Mouse (Mus musculus): ENCODE data around the gene Gm7075.
"Not testable (repeated sequence)": the region's sequence is repeated elsewhere in the genome, so short reads cannot be mapped to it uniquely, and the experiment has no call there.

The Gm7075 gene

DNA sequence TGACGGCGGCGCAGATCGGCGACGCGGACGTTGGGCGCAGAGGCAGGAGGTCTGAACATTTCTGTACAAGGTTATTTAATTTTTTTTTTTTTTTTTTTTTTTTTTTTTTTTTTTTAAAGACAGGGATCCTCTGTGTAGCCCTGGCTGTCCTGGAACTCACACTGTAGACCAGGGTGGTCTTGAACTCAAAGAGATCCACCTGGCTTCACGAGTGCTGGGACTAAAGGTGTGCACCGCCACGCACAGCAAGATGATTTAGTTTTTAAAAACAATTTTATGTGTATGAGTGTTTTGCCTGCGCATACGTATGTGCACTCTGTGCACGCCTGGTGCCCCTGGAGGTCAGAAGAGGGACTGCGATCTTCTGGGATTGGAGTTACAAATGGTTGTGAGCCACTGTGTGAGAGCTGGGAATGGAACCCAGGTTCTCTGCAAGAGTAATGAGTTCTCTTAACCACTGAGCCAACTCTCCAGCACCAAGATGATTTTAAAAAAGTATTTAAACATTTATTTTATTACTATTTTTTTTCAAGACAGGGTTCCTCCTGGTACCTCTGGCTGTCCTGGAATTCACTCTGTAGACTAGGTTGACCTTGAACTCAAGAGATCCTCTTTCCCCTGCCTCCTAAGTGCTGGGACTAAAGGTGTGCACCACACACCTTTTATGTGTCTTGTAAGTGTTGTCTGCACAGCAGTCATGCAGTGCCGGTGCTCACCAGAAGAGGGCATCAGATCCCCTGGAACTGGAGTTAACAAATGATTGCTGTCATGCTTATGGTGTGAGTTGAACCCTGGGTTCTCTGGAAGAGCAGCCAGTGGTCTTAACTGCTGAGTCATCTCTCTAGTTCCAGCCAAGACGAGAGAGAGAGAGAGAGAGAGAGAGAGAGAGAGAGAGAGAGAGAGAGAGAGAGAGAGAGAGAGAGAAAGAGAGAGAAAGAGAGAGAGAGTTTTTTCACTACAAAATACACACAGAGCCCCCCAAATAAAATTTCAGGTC is at the start of gene Gm7075:
Gm7075 (minus strand) TSS at position 51 of the 997 bp plus-strand sequence.
- DNase-seq: peak; percentile 67

DNA sequence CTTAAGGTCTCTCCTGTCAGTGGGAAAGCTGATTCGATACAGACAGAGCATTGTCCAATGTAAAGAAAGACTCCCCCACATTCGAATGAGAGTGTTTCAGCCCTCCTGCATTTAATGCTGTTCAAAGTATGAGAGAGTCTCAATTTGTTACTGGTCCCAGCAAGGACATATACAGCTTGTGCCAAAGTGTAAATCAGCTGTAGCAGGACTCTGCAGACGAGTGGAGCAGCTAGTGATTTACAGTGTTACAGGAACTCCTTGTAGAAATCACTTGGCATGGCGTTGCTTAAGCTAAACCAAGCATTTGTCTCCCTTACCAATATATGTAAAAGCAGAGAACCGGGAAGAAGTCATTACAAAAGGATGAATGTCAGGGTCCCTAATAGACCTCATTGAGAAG is 39.3 kb upstream of the Gm7075 start:
- DNase-seq: no peak

DNA sequence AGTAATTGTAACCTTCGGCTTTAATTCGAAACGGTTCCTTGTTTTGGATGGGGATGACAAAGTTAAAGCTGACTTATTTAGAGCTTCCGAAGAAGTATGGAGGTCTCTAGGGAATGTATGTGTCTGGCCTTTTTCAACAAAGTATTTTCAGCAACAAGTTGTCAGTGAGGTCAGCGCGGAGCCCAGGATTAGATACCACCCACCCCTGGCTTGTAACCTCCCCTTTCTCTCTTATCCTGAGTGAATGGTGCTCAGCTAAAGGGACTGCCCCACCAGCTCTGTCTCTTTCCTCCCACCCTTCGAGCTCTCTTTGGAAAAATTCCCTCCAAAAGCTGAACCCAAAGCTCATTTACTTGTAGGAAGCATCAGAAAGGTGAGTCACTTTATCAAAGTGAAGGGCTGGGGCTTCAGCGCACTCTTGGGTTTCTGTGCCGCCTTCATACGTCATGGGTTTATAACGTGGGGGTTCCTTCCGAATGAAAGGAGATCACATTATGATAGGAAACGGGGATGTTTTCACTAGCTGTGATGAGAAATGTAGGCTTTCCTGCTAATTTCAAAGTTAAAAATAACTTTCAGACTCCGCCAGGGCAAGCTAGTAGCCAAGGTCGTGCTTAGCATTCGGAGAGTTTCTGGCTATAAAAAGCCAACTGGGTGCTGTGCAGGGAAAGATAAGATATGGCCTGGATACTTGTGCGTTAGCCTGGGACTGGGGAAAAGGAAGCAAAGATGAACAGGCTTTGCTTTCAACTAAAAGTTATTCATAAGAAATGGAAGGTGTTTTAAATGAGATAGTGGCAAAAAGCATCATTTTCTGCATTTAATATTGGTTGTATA is 35.9 kb upstream of the Gm7075 start:
- DNase-seq: no peak

DNA sequence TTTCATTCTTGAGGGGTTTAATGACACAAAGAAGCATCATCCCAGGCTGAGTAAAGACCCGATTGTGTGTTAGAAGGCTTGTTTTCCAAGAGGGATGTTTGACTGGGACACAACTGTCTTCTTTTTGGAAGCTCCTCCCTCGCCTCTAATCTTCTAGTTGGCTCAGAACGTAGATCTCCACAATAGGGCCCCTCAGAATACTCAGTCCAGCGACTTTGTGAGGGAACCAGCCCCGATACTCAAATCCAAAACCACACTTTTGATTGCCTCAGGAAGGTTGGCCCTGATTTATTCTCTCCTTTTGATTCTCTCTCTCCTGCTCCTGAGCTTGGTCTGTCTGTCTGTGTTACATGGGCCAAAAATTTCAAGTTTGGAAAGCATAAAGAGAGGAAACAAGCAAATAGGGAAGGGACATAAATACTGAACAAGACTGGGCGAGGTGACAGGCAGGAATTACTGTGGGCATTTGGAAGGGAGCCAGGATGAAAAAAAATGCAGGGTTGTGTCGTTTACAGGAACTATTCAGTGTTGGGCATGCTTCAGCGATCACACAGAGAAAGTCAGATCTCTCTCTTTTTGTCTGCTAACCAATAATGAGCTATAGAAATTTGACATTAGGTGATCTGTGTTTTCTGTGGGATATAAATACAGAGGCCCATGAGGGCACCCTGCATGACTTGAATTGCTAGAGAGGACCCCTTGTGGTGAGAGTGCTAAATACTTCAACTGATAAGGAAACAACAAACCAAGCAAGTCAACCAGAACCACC is 33.7 kb upstream of the Gm7075 start:
- peak; percentile 6 for DNase-seq

DNA sequence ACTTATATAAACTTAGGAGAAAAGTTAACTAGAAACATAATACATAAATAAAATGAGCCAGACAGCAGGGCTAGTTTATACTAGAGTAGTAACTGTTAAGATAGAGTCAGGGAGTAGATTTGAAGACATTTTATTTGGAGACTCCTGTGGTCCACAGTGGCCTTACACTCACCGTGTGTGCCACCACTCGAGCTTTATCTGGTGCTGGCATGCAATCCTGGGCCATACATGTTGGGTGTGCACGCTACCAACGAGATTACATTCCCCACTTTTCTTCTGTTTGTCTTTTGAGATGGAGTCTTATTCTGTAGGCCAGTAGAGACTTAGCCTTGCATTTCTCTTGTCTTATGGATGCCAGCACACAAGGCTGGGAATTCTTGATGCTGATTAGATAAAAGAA is 32.3 kb upstream of the Gm7075 start:
- no peak for DNase-seq

DNA sequence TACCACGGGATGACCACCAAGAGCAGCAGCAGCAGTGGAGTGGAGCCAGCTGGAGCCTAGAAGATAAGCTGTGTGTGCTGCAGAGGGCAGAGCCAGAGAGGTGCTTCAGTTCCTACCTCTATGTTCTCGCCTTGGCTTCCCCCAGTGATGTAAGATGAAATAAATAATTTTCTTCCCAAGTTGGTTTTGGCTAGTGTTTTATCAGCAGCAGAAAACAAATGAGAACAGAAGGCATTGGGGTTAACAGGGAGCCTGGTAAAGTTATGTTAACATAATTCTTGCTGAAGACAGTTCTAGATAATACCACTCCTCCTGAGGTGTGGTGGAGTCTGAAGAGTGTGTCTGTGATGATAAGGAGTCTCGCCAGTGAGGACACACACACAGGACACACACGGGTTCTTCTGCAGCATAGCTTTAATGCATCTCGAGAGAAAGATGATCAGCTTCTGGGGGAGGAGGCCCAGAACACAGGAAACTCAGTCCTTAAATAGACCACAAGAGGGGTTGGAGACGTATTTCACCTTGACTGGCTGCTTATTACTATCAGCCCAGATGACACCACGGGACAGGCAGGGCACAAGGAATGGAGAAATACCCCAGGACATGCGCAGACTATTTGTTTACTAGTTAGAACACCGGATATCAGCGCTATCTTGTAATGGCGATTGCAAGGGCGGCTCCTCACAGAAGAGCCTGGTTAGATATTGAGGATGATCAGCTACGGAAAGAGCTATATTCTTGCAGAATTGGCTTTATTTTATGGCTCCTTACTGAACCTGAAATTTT is 23.2 kb upstream of the Gm7075 start:
- DNase-seq: not testable (repeated sequence)

DNA sequence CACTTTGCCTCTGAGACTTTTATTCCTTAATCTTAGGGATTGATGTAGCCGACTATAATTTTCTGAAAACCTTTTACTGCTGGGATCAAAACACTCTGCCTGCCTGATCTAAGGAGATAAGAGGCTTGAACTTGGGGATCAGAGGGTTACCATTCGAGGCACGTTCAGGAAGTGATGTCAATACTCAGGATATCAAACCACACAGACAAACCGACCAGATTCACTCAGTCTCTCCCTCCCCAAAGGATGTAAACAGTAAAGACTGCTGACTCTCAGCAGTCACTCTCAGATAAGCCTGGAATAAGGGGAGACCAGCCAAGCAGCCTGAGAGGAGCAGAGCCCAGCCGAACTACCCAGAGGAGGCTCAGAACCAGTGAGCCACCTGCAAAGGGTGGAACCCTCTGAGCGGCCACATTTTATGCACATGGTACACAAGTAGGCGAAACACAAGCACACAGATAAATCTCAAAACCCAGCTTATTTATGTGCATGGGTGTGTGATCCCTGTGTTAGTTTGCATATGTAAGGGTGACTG is 18.2 kb upstream of the Gm7075 start:
- DNase-seq: no peak

DNA sequence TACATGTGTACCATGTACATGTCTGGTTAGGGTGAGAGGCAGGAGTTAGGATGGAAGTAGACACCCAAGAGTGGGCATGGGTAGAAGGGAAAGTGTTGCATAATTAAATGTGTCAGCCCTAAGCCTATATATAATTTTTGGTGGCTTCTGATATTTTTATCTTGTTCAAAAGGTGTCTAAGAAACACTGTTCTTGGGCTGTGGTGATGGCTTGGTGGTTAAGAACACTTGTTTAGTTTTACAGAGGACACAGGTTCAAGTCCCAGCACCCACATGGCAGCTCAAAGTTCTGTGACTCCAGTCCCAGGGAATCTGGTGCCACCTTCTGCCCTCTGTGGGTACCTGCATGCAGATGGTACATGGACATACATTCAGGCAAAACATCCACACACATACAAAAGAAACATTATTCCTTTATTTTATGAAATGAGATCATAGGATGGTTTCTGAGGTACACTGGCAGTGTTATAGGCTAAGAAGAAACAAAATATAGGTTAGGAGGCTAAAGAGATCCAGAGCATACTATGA is 17.2 kb upstream of the Gm7075 start:
- DNase-seq: no peak

DNA sequence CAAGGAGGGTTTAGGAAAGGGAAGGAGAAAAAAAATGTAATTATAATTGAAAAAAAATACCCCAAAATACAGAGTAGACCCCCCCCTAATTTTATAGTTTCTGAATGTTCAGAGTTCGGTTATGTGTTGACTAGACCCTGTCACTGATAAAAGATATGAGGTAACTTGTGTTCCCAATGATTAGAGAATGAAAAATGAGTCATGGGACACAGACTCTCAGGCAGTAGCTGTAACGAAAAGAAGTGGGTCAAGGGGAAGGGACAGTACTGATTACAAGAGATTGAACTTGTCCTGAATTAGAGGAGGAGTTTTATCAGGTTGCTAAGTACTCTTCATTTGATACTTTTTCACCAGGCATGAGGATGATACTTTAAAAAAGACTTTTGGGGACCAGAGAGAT is 11.3 kb upstream of the Gm7075 start:
- no peak for DNase-seq

DNA sequence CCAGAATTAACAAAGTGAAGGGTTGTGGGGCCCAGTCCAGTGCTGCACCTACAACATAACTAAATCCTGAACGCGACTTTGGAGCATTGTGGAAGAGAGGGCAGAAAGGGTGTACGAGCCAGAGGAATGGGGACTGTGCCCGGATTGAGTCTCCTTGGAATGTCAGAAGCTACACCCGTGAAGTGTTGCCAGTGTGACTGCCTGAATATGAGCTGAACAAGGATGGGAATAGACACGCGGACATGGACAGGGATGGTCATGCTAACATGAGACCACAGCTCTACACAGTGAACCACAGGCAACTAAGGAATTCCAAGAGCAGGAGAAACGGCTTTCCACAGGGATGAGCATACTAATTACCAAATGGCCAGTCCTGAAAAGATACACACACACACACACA is 10.5 kb upstream of the Gm7075 start:
- no peak for DNase-seq

DNA sequence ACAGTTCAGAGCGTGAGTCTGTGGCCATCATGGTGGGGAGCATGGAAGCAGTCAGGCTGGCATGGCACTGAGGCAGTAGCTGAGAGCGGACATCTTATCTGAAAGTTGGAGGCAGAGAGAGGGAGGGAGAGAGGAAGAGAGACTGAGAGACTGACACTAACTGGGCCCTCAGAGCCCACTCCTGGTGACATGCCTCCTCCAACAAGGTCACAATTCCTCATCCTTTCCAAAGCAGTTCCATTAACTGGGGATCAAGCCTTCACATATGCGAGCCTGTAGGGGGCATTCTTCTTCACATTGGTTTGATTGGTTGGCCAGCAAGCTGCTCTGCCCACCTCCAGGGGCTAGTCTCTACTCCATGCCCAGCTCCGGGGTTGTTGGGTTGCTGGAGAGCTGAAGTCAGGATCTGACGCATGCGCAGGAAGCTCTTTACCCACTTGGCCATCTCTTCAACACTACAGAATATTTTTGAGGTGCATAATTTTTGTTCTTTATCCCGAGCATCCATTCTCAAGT is 9.7 kb upstream of the Gm7075 start:
- no peak for DNase-seq

DNA sequence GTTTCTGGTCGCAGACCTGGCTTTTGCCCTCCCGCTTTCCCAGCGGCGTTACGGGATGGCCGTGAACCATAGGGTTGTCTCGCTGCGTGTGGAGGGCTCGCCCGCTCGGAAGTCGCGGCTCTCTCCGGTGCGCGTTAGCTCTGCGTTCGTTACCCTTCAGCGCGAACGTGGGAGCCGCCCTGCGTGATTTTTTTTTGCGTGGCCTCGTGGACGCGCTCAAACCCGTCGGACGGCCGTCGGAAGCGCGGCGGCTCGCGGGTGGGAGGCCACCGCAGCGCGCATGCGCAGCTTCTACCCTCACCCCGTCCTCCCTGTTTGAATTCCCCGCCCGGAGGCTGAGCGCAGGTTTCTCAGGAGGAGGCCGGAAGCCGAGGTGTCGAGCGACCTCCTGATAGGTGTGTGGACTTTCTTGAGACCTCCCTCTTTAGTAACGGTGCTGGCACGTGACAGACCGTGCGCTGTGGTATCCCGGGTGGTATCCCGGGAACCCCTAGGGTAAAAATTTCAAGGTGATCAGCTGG is 8.3 kb upstream of the Gm7075 start, which contains the start of gene Ctnna3:
Ctnna3 (plus strand) TSS at position 314 of the 521 bp plus-strand sequence.
- DNase-seq: peak; percentile 85

DNA sequence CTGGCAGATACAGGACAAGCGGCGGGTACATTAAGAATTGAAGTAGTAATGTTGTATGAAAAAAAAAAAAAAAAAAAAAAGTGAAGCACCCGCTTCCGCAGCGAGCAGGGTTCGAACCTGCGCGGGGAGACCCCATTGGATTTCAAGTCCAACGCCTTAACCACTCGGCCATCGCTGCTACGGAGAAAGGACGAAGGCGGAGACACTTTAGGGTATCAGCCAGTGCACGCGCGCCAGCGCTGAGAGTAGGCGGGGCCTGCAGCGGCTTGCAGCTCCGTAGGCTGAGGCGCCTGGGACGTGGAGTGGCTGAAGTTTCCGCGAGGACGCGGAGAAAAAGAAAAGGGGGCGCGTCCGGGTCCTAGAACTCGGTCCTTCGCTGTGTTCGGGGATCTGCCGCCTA is 7.8 kb upstream of the Gm7075 start:
- peak; percentile 100 for DNase-seq

DNA sequence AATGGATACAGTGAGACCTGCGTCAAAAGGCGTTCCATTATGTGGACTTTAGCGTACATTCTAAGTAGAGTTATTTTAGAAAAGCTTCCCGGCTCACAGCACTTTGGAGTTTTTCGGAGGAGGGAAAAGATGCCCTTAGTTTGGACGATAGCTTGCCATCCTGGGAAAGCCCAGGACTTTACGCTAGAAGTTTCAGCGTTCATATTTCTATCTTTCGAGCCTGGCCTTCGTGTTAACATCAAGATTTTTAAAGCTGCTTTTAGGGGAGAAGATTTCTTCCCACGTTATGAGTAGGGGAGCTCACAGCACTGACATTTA is 7.4 kb upstream of the Gm7075 start:
- DNase-seq: no peak

DNA sequence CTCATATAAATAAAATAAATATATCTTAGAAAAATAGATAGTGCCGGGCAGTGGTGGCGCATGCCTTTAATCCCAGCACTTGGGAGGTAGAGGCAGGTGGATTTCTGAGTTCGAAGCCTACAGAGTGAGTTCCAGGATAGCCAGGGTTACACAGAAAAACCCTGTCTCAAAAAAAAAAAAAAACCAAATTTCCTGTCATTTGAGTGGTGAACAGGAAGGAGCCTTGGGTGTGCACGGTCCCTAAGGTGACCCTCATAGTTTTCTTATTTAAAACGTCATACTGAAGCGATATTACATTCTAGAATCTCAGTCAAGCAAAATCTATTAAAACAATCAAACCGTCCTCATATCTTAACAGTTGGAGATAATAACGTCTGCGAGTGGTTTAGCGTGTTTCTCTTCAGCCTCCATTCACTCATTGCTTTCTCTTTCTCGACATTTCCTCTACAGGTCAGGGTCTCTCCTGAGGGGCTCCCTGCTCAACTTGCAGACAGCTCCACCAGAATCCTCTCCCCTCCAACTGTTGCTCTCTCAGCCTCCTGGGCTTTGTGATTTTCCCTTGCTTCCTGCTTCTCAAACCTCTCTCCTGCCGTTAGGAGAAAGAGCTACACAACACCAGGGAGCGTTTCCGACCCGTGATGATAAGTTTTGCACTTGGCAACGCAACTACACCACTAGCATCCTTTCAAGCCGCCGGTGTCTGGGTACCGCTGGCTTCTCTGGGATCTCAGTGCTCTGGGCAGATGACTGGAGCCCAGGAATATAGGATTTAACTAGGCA is 6.8 kb upstream of the Gm7075 start:
- peak; percentile 21 for DNase-seq

DNA sequence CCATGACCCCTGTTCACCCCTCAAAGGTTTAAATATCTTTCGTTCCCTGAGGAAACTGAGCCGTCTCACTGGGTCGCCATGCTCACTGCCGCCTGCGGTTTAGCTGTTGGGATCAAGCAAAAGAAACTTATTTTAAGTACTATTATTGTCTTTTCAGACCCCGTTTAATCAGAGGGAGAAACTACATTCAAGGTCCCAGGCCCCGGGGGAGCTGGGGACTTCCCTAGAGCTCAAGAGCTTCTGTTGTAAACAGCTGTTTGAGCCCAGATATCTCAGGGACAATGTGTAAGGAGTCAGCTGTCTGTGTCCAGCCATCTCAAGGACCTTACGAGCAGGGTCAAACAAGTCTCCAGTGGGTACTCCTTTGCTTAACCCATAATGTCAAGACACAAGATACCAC is 5.6 kb upstream of the Gm7075 start:
- no peak for DNase-seq

DNA sequence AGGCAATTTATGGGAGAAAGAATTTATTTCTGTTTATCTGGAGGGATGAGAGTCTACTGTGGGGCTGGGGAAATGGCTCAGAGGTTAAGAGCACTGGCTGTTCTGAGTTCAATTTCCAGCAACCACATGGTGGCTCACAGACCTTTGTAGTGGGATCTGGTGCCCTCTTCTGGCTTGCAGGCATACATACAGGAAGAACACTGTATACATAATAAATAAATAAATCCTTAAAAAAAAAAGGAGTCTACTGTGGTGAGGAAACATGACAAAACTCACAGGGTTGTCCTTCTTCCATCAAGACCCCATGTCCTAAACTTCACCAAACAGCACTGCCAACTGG is 2.9 kb upstream of the Gm7075 start:
- DNase-seq: peak; percentile 58

DNA sequence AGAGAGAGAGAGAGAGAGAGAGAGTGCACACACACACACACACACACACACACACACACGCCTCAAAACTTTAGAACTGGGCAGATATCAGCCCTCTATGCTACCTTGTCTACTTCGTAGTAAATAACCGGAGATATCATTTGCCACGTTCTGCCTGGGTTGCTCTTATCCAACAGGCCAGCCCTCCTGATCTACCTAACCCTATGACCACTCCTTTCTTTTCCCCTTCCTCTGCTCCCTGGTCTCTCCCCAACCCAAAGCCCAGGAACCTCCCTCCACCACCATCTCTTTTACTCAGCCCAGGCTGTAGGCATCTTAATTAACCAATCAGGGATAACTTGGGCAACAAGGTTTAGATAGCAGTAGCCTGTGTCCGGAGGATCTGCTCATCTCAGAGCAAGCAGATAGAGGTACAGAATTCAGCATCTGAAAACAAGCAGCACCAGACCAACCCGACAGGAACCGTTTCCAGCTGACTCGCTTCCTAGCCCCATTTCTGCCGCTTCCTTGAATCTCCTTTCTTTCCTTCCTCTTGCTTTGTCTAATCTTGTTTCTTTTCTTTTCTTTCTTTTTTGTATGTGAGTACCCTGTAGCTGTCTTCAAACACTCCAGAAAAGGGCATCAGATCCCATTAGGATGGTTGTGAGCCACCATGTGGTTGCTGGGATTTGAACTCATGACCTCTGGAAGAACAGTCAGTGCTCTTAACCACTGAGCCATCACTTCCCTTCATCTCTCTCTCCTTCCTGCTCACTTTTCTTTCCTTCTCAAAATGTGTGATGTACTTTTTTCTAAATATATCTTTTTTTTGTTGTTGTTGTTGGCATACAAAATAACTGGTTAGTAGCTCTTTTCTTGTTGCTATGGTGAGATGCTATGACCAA is 2.2 kb upstream of the Gm7075 start:
- DNase-seq: no peak

DNA sequence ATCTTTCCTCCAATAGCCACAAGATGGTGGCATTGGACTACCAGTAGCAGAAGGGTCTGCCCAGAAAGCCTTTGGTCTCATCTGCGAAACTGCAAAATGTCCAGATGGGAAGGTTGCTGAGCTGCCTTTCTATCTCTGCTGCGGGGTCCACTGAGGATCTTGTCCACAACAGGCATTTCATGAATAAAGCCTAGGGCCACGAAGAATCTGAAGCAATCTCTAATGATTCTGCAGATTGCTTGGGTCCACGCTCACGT is 1.1 kb upstream of the Gm7075 start:
- DNase-seq: no peak

DNA sequence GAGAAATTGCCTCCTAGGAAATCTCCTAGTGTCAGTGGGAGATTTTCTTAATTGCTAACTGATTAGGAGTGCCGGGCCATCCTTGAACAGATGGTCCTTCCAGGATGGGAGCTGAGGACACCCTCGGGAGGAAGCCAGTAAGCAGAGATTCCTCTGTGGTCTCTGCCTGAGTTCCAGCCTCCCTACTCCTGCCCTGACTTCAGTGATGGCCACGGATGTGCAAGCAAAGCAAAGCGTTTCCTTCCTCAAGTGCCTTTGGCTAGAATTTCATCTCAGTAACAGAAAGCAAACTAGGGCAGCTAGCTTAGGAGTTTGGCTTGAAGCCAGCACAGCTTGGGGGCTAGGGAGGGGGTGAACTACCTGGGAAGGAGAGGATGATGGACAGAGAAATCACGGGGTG is 4.5 kb downstream of the Gm7075 start:
- DNase-seq: no peak

All from lung, postnatal 14 days (tissue).